Mouse (Mus musculus): Measurements from ENCODE around the gene Macrod2.

The Macrod2 gene

GRCm38 (mm10) chr2:141876958-141877357 lies 1481.8 kb downstream of the Macrod2 start:
- no peak for DNase-seq

GRCm38 (mm10) chr2:141878473-141878872 lies 1483.4 kb downstream of the Macrod2 start:
- no peak for DNase-seq

- no peak for DNase-seq
Observed at GRCm38 (mm10) chr2:141879711-141880110, 1484.6 kb downstream of the Macrod2 start.

- DNase-seq, result no peak
Observed at GRCm38 (mm10) chr2:141886694-141887474, 1491.8 kb downstream of the Macrod2 start.

GRCm38 (mm10) chr2:141889497-141889896 lies 1494.4 kb downstream of the Macrod2 start:
- no peak for DNase-seq

GRCm38 (mm10) chr2:141897951-141898350 lies 1502.8 kb downstream of the Macrod2 start:
- DNase-seq, result no peak

- DNase-seq, result no peak
Observed at GRCm38 (mm10) chr2:141911831-141912447, 1516.8 kb downstream of the Macrod2 start.

- no peak for DNase-seq
Observed at GRCm38 (mm10) chr2:141913486-141913885, 1518.4 kb downstream of the Macrod2 start.

GRCm38 (mm10) chr2:141913894-141914293 lies 1518.8 kb downstream of the Macrod2 start:
- DNase-seq, result no peak

- no peak for DNase-seq
Observed at GRCm38 (mm10) chr2:141920377-141920992, 1525.4 kb downstream of the Macrod2 start.

GRCm38 (mm10) chr2:141935130-141935529 lies 1540.0 kb downstream of the Macrod2 start:
- no peak for DNase-seq

- peak; percentile 15 for DNase-seq
Observed at GRCm38 (mm10) chr2:141954795-141955194, 1559.7 kb downstream of the Macrod2 start.

GRCm38 (mm10) chr2:141955197-141955596 lies 1560.1 kb downstream of the Macrod2 start:
- DNase-seq, result peak; percentile 26

GRCm38 (mm10) chr2:141962868-141963267 lies 1567.8 kb downstream of the Macrod2 start:
- DNase-seq, result no peak

- DNase-seq, result peak; percentile 25
Observed at GRCm38 (mm10) chr2:141983664-141984395, 1588.7 kb downstream of the Macrod2 start.

- DNase-seq, result peak; percentile 83
Observed at GRCm38 (mm10) chr2:141998901-141999300, 1603.8 kb downstream of the Macrod2 start.

- DNase-seq, result no peak
Observed at GRCm38 (mm10) chr2:142024534-142025155, 1629.5 kb downstream of the Macrod2 start.

- peak; percentile 45 for DNase-seq
Observed at GRCm38 (mm10) chr2:142026721-142027120, 1631.6 kb downstream of the Macrod2 start.

- peak; percentile 27 for DNase-seq
Observed at GRCm38 (mm10) chr2:142030756-142031646, 1635.9 kb downstream of the Macrod2 start.

- DNase-seq, result no peak
Observed at GRCm38 (mm10) chr2:142055576-142055975, 1660.5 kb downstream of the Macrod2 start.

All from cerebellum, adult 9-10 months (tissue).